Mouse (Mus musculus) fat pad, adult 2 months (tissue): ENCODE data around the gene Aatk.

Source experiments
- DNase-seq: peaks from one replicate; pipeline ENCODE4 v3.0.0-alpha.2; 2011; ENCODE audit warnings: low read depth, low spot score; ENCODE audit errors: extremely low read depth

The Aatk gene

DNA sequence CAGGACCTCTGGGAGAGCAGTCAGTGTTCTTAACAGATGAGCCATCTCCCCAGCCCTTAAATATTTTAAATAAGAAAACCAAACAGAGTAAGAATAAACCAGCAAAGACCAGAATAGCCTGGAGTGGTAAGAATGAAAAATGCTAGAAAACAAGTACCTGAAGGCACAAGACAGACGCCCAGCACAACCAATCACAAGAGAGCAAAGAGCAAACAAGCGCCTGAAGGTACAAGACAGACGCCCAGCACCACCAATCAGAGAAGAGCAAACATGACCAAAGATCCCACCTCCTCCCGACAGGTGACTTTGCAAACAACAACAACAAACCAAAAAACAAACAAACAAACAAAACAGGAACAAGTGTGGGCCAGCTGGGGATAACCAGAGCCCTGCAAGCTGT lies 6.9 kb upstream of the Aatk start:
- DNase-seq, result no peak

DNA sequence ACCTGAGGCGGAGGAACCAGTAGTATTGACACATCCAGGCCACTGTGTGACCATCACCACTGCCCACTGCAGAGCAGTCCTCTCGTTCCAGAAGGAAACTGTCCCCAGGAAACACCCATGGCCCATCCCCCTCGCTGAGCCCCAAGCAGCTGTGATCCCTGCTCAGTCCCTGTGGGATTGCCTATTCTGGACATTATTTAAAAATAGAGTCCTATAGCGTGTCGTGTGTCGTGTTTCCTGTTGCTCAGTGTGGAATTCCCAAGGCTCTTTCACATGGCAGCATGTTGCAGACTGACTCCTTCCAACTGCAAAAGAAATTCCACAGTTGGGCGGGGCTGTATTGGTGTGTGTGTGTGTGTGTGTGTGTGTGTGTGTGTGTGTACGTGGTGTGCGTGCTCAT lies 5.3 kb upstream of the Aatk start:
- DNase-seq, result no peak

DNA sequence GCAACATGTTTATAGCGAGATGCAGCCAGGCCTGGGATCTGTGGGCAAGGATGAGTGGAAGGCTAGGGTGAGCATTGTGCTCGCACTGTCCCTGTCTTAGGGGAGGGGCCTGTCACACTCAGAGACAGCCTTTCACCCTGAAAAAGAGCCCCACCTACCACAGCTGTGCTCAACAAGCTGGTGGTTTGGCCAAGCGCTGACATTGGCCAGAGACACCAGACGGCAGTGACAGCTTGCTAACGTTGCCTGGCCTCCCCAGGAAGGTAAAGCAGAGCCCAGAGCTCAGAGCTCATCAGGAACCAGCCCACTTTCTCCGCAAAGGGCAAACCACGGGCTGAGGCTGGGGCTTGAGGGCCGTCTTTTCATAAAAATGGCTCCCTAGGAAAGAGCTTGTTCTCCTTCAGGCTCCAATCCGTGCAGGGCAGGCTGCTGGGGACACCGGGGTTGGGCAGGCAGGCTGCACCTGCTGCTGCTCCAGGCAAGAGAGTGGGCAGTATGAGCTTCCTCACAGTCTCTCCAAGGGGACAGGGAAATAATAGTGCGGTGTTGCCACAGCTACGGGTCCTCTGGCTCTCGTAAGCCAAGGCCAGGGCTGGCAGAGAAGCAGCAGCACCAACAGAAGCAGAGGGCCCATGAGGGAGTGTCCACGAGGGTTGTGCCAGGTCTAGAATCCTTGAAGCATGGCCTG lies 4.3 kb upstream of the Aatk start:
- no peak for DNase-seq

DNA sequence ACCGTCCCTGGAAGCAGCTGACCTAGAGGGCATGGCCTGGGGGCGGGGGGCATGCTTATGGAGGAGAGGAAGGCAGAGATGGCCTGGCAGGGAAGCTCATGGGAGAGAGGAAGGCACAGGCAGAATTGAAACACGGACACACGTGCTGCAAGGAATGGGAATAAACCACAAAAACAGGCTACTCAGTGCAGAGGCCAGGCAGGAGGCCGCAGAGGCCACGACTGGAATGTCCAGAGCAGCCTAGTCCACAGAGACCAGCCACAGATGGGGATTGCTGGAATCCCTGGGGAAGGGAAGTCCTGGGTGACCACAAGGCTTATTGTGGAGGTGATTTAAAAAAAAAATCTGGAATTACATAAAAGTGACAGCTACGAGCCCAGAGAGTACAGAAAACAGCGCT lies 2.1 kb upstream of the Aatk start:
- DNase-seq, result no peak

DNA sequence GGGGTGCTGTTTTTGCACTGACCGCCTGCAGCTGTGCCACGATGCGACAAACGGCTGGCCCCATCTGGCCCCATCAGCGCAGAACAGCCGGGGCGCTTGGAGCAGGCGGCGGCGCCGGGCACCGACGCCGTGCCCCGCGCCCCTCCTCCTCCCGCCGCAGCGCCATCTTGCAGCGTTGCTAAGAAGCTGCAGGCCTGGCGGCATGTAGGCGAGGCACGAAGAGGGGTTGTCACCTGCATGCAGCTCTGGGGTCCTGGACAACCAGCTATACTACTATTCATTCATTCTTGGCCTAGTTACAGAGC lies 1.2 kb upstream of the Aatk start:
- no peak for DNase-seq

DNA sequence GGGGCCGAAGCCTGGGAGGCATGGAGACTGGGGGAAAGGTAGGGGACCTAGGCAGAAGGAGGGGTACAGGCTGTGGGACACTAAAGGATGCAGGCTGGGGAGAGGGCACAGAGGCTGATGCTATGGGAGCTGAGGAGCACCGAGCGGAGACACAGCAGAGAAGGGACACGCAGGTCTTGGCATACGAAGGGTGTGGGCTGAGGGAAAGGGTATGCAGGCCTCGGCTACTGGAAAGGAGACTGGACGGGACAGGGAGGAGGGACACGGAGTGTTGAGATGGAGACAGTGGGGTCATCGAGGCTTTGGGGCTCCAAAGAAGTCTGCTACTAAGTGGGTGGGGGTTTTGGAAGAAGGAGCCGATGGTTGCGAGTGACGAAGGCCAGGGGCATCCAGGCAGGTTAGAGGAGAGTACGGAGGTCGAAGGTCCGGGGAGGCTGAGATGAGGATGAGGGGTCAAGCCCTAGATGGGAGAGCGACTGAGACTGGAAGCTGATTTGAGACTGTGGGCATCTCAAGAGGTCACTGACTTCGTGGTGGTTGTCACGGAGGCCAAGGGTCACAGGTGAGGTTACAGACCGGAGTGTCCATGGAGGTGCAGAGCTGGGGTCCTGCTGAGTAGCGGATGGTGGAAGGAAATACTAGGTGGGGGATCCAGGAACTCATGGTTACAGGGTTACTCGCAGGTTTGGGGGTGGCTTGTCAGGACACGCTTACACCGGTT lies 724 bp upstream of the Aatk start:
- DNase-seq, result no peak

DNA sequence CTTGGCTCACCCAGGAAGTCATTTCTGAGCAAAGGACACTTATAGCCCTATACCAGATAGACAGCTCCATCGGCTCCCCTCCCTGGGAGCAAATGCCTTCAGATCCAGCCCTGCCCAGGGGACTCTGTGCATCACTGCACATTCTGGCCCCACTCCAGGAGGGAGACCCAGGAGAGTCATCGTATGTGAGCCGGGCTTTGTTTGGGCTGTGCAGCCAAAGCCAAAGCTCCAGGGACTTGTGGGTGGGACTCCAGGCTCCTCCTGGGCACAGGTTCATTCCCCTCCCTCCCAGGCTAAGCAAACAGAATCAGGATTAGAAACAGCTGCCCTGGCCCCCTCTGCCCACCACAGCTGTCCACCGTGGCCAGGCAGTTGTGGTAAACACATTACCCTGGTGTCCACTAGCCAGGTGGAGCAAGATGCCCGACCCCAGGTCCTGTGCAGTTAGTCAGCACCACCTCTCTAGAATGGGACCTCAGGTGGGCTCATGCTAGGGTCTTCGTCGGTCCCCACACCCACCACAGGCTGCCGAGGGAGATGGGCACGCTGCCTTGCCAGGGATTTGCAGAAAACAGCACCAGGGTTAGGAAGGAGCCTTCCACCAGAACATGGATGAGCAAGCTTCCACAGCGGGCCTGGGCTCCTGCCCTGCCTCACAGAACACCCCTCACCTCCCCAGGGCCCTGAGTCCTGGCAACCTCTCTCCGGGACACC lies 971 bp downstream of the Aatk start:
- no peak for DNase-seq

DNA sequence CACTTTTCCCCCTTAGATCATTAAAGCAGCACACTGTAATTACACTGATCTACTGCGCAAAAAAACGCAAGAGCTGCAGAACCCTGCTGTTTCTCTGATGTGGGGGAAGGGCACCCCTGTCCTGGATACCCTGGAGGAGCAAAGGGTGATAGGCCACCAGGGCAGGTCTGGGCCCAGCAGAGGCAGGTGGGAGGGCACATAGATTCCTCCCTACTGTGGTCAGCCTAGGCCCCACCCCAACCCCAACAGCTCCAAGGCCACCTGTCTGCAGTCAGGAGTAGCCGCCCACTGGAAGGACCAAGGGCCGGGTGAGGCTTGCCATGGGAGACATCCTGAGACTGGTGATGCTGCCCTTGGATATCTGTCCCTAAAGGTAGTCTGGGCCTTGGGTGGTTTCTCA lies 1.6 kb downstream of the Aatk start:
- no peak for DNase-seq

DNA sequence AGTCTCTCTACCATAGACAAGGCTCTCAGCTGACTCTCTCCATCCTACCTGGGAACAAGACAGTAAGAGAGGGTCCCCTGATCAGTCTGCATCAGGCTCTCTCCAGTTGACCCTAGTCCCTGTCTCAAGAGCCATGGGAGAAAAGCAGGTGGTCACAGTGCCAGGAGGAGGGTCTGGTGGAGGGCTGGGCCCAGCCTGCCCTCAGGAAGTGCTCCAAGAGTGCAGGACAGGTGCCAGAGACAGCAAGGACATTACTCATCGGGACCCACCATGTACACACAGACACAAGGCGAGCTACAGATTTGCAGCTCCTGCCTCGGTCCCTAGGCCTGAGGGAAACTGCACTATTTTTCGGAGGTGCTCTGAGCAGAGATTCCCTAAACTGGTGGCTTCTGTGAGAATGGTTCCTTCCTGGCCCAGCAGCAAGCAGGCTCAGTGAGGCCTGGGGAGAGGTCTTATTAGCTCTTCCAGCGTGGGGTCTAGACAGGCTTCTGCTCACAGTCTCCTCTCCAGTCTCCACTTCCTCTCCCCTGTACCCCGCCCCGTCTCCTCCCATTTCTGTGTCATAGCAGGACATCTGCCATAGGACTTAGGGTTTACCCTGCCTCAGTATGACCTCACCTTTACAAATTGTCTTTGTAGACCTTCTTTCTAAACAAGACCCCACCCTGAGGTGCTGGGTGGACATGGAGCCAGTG lies 4.7 kb downstream of the Aatk start:
- DNase-seq, result no peak

DNA sequence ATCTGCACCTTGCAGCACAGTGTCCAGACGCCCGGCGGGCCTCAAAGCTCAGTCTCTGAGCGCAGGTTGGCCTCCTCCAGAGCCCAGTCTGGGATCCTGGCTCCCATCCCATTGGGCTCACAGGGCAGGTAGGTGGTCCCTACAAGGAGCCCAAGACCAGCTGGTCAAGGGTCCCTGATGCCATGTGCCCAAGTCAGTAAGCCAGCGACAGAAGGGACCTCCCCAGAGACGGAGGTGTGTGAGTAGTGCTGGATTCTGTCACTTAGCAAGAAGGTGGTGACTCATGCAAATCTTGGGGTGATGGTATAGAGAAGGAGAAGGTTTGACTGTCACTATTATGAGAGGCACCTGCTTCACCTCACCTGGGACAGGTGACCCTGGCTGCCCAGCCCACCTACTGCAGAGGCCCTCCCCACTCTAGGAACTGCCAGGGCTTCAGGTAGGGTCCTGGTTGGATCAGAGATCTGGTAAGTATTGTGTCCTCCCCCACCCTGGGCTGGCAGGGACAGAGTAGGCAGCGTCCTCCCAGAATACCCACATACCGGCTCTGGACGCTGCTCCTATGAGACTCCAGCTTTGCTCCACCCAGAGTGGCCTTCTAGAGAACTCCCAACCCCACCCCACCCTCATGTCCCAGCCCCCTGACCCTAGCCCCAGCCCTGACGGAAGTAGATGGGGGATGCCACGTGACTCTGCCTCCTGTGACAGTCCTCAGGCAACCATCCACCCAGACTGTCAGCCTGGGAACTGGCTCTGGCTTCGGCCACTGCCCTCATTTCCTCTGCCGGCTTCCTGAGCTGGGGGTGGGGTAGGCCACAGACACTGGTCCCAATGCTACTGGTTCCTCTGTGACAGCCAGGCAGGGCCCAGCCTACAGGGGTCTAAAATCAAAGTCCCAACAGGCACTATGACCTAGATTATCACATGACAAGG lies 5.5 kb downstream of the Aatk start:
- DNase-seq, result no peak

DNA sequence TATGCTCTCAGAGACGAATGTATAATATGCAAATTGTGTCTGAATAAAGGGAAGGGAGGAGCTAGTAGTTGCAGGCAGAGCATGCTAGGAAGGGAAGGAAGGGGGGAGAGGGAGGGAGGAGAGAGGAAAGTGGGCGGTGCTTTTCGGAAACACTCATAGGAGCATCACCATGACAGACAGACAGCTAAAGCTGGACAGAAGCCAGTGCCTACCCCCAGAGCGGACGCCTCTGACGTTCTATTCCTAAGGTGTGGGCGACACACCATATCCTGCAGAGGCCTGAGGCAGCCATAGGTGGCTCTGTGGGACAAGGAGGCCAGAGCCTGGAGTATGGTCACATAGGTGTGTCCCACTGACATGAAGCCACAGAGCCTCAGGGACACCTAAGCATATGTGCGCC lies 6.5 kb downstream of the Aatk start:
- no peak for DNase-seq

DNA sequence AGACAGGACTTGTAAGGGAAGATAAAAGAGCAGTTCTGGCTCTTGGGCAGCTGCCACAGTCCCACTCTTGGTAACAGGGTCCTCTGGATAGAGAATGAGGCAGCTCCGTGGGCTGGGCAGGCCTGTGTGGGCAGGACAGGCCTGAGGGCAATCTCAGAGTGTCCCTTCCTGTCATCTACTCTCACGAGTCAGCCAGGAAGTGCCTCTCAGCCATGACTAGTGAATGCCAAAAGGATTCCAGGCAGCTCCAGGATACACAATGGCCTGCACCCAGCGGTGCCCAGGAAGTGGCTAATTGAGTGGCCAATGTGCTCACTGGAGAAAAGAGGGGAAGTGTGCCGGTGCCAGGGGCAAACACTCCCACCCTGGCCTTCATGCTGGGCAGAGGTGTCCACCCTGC lies 7.4 kb downstream of the Aatk start:
- DNase-seq, result no peak

DNA sequence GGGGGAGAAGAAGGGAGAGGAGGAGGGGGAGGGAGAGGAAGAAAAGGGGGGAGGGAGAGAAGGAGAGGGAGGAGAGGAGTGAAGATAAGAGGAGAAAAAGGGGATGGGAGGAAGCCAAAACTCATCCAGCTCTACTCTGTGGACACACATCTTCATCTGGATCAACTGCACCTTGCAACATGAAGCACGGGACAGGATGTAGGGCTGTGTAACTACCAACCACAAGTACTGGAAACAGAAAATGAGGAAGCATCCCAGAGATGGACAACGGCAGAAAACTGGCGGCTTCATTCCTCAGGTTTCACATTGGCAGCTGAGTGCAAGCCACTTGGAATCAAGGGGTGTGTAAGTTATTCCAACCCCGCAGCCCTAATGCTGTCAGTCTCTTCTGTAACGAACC lies 12.2 kb downstream of the Aatk start:
- no peak for DNase-seq

DNA sequence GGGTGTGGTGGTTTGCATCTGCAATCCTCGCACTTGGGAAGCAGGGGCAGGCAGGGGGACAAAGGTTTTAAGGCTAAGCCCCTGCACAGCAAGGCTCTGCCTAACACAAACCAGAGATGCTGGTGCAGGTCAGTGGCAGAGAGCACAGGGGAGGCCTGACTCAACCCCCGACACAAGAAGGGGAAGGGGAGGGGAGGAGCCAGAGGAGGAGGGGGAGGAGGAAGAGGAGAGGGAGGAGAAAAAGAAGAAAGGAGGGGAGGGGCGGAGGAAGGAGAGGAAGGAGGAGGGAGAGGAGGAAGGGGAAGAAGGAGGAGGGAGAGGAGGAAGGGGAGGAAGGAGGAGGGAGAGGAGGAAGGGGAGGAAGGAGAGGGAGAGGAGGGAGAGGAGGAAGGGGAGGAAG lies 12.7 kb downstream of the Aatk start:
- no peak for DNase-seq

DNA sequence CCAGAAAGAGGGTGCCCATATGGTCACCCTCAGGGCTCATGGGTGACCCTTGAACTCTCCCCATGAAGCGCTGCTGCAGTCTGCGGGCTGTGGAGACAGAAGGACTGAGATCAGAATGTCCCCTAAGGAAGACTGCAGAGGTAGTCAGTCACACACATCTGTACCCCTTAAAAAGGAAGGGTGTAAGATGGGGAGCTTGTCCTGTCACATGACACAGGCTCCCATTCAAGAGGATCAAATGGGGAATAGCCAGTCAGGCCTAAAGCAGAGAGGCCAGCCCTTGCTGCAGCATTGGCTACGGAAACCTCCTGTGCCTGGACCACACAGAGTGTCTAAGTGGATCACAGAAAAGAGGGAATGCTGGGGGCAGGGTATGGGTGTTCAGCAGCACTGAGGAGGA lies 13.5 kb downstream of the Aatk start:
- no peak for DNase-seq

DNA sequence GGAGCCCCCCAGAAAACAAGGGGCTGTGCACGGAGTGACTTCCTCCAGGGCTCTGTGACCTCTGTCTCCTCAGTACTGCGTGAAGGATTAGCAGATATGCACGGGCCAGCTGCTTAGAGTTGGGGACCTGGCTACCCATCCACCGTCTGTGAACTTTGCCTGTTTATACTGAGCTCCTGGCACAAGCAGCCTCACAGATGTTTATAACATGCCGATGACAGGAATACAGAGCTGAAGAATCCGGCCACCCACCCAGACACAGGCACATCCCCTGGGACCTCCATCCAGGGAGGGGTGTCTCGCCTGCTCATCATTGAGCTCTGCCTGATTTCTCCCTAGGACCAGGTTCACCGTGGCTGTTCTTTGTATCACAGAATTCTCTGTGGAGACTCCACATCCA lies 14.9 kb downstream of the Aatk start:
- DNase-seq, result no peak

DNA sequence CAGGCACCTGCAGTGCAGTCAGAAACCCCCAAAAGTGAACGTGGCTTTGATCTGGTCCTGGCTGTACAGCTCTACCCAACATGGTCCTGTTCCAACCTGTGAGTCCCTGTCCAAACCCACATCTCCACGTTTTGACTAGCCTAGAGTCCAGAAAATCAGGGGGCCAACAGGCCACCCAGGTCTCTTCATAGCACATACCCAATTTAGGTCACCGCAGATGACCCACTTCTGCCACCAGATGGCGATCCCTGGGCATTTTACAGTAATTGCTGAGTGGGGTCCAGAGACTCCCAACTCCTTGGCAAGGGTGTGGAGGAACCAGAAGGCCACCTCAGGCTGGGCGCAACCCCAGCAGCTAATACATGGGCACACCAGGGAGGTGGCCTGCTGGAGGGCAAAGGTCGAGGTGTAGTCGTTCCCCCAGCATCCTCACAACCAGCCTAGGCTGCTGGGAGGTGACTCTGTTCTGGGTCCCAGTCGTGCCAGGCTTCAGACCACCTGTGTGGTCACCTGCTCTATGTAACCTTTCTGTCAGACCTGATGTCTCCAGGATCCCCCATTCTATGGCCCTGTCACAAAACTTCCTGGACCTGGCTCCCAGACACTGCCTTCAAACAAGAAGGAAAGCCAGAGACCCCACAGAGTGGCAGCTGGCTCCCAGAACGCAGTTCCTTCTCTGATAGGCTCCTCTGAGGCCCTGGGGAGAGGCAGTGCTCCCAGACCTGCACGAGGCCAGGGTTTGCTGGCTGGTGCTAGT lies 16.6 kb downstream of the Aatk start:
- DNase-seq, result no peak

DNA sequence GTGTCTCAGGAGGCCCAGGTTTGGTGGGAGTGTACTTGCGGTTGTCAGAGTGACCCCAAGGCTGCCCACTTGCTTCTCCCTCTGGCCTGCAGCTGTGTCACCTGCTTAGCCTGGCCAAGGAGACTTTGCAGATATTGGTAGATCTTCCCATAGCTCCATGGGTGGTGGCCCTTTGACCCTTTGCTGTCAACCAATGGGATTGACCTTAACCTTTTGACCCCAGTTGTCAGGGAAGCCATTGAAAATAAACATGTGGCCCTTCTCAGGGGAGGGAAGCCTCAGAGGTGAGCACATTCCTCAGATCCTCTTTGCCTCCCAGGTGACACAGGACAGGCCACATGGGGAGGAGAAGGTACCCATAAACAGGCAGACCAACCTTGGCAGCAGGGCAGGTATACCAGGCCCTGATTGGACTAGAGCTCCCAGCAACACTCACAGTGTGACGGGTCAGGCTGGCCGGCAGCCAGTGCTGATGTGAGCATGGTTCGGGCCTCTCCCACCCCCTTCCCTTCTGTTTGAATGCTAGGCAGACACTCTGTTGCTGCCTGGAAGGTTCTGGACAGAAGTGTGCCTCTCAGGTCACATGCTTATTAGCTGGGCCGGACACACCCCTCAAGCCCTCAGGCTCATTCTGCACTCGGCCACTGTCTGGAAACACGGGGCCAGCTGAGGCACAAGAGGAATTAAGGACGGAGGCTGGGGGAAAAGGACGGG lies 17.4 kb downstream of the Aatk start:
- DNase-seq, result no peak

DNA sequence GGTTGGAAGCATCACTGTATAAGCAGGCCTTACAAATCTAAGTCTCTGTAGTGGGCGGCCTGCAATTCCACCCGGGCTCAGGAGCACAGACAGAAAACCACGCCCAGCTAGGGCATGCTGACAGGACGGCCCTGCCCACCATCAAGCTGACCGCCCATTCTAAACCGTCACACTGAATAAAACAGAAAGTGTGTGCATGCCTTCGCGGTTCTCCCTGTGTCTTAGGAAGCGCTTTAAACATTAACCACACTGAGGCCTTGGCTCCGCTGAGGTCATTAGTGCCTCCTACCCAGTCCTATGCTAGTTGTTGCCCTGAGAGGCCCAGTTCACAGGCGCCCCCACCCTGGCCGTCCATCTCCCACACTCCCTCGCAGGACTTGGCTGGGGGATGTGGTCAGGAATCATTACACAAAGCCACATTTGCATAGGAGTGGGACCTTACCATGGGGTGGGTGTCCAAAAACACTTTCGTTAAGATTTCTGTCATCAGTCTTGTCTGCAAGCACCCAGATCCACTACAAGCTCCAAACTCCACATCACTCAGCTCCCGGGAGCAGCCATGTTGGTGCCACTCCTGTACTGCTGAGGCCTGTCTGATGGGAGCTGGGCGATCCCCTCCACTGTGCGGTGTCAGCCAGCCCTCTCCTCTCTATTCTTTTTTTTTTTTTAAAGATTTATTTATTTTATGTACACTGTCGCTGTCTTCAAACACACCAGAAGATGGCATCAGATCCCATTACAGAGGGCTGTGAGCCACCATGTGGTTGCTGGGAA lies 18.5 kb downstream of the Aatk start:
- no peak for DNase-seq
